Mouse (Mus musculus) midbrain, embryonic 12.5 days (tissue): ENCODE results near the gene Ndufb4. TPM values are rescaled to one million over a fixed set of nuclear protein-coding genes. Genes with fewer than 3 reads are reported as not detected.

Experiments used
- ATAC-seq: fragments of 200-750 bp; cut with Nextera tagmentation; 2 replicates; pipeline ENCODE4 v1.8.0; 2017; ENCODE audit warnings: low read depth, moderate TSS enrichment, moderate library complexity; ENCODE audit not compliant: low FRiP score
- H3K27ac ChIP-seq: fragments of 300-500 bp; sonication (generic); replicated peaks from 2 replicates; pipeline ENCODE4 v1.5.1; 2016; ENCODE audit warnings: mild to moderate bottlenecking
- H3K27me3 ChIP-seq: fragments of 300-500 bp; sonication (generic); 2 replicates; pipeline ENCODE4 v1.6.1; 2016; ENCODE audit warnings: mild to moderate bottlenecking
- H3K36me3 ChIP-seq: fragments of 300-500 bp; sonication (generic); 2 replicates; pipeline ENCODE4 v1.6.1; 2016
- H3K4me1 ChIP-seq: fragments of 300-500 bp; sonication (generic); 2 replicates; pipeline ENCODE4 v1.6.1; 2016
- H3K4me2 ChIP-seq: fragments of 300-500 bp; sonication (generic); replicated peaks from 2 replicates; pipeline ENCODE4 v1.6.1; 2016; ENCODE audit warnings: mild to moderate bottlenecking, moderate library complexity
- H3K4me3 ChIP-seq: fragments of 300-500 bp; sonication (generic); 2 replicates; pipeline ENCODE4 v1.5.1; 2016; ENCODE audit warnings: mild to moderate bottlenecking
- H3K9ac ChIP-seq: fragments of 300-500 bp; sonication (generic); replicated peaks from 2 replicates; pipeline ENCODE4 v1.6.1; 2016; ENCODE audit warnings: mild to moderate bottlenecking, moderate library complexity
- H3K9me3 ChIP-seq: fragments of 300-500 bp; sonication (generic); 2 replicates; pipeline ENCODE4 v1.6.1; 2016; ENCODE audit warnings: mild to moderate bottlenecking
- WGBS: fragments of 180-500 bp; shearing (Covaris S2); methylation state at CpG from one replicate; pipeline ENCODE4 v1.1.7; 2016; 5-methylcytosine and 5-hydroxymethylcytosine counted together
- polyA plus RNA-seq: library from polyadenylated mRNA; unstranded; fragments of >200 nt; fragmentation: Nextera tagmentation; extraction: Ambion mirVana; gene quantifications from 2 replicates; pipeline ENCODE4 v1.2.1, GENCODE M21; 2016

Ndufb4 gene
- polyA plus RNA-seq, 1 experiment from 2014 or later, result 65.8 TPM

DNA sequence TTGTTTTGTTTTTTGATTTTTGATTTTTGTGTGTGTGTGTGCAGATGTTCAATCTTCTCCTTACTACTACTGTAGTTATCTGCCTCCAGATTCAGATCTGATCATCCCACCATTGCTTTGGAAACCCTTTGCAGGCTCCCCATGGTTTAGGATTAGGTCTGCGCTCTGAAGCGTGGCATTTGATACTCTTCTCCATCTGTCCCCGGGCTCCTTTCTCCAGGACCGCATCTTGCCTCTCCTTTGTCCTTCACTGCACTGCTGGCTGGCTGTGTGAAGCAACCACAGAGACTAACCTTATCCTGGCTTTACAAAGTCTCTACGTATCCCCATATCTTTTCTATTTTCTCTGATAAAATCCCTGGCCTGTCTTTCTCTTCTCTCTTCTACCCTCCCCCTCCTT is 31.3 kb downstream of the Ndufb4 start:
- Histone ChIP-seq H3K36me3 (no peaks in the 10 kb centered on the region), H3K27me3 (no peaks in the 10 kb centered on the region), H3K27ac (no peak overlapping the region), H3K9me3 (no peaks in the 10 kb centered on the region), H3K4me2 (no peak overlapping the region), H3K4me1 (0 out of 2 replicates have a peak, but pooled peaks cover 7% of the 10 kb centered on the region), H3K9ac (no peak overlapping the region), H3K4me3 (no peak overlapping the region)
- WGBS, result 12% methylated on average over 5 of the region's 5 CpGs
- no peak for ATAC-seq

DNA sequence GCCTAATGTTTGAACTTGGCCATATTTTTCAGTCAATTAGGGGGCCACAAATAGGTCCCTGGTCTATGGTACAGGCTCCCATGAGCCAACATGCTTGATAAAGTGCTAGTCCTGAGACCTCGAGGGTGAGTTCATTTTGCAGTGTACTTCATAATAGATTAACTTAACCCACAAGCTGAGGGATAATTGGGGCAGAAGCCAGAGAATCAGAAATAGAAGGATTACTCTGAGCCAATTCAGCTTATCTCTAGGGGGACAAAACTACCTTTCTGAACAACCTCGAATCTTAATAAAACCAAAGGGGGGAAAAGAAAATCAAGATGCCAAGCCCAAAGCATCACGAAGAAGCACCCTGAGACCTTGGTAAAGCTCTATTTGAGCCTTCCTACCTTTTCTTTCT is 31.9 kb downstream of the Ndufb4 start:
- Histone ChIP-seq H3K27ac (no peak overlapping the region), H3K27me3 (no peaks in the 10 kb centered on the region), H3K4me2 (no peak overlapping the region), H3K9me3 (no peaks in the 10 kb centered on the region), H3K4me3 (no peak overlapping the region), H3K4me1 (peaks cover 11% of the 10 kb centered on the region; the same call in 1 of the 2 replicates), H3K9ac (no peak overlapping the region), H3K36me3 (no peaks in the 10 kb centered on the region)
- no peak for ATAC-seq
- 43% methylated on average over 3 of the region's 3 CpGs for WGBS

DNA sequence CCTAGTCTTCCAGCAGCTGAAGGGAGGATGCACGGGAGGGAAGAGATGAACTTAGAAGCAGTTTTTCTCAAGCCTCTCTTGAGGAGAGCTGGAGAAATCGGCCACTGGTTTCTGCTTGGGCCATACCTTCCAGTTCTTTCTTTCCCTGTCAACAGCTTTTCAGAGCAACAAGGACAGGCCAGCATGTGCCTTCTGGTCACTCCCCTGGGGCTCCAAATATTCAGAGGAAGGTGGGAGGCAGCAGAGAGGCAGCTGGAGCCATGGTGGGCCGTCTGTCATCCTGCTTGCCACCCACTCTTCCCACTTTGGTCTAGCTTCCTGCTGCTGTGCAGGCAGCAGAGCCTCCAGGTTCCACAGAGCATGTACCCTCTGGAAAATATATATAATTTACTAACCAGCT is 36.6 kb downstream of the Ndufb4 start:
- WGBS, result 37% methylated on average over 3 of the region's 3 CpGs

DNA sequence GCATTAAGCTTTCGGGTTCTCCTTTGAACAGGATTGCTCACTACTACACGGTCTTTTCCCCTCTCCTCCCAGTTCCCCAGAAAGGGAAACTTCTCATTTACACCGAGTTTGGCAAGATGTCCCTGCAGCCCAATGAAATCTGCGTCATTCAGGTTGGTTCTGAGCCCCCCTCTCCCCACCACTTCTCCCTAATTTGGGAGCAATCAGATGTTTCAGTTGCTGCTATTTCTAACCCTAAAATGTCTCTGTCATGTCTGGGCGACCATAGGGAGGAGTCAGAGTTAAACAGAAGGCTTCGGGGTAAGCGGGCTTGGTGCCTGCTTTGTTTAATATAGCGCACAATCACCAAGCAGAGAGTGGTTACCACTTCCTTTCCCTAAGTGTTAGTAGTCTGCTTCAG is 38.1 kb downstream of the Ndufb4 start:
- Histone ChIP-seq H3K4me2 (no peak overlapping the region), H3K9ac (no peak overlapping the region), H3K9me3 (no peaks in the 10 kb centered on the region), H3K27ac (no peak overlapping the region), H3K4me3 (no peak overlapping the region), H3K4me1 (peaks cover 5% of the 10 kb centered on the region; the same call in 1 of the 2 replicates), H3K36me3 (no peaks in the 10 kb centered on the region), H3K27me3 (no peaks in the 10 kb centered on the region)
- WGBS, result 82% methylated on average over 8 of the region's 8 CpGs
- no peak for ATAC-seq

More for the DNA sequence above, 36.6 kb downstream of the Ndufb4 start:
- H3K4me3 ChIP-seq, result no peak overlapping the region
- H3K9ac ChIP-seq, result no peak overlapping the region
- H3K4me2 ChIP-seq, result no peak overlapping the region
- no peak overlapping the region; the same call in 1 of the 2 replicates for H3K27ac ChIP-seq
- peaks cover 5% of the 10 kb centered on the region; the same call in 1 of the 2 replicates for H3K4me1 ChIP-seq
- peak; percentile 23; the same call in 1 of the 2 replicates for ATAC-seq
- no peaks in the 10 kb centered on the region for H3K27me3 ChIP-seq
- H3K9me3 ChIP-seq, result no peaks in the 10 kb centered on the region
- H3K36me3 ChIP-seq, result no peaks in the 10 kb centered on the region

DNA sequence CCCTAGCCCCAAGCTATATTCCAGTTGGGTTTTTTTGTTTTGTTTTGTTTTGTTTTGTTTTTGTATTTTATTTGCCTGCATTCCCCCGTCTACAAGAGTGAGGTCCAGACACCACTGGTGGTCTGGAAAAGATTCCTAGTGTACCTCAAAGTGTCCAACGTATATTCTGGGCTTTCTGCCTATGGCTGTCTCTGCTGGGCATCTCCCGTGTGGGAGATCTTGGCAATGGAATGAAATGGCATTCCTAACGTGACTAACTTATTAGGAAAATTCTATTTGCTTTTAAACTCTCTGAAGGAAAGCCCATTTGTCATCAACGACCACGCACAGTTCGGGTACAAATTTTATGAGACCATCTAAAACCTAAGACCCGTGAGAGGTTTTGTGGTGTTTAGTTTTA is 38.8 kb downstream of the Ndufb4 start:
- no peaks in the 10 kb centered on the region for H3K9me3 ChIP-seq
- no peak overlapping the region for H3K27ac ChIP-seq
- H3K36me3 ChIP-seq, result no peaks in the 10 kb centered on the region
- no peak overlapping the region for H3K9ac ChIP-seq
- no peak overlapping the region for H3K4me2 ChIP-seq
- ATAC-seq, result no peak
- no peaks in the 10 kb centered on the region for H3K27me3 ChIP-seq
- H3K4me3 ChIP-seq, result no peak overlapping the region
- 85% methylated on average over 8 of the region's 8 CpGs for WGBS
- peaks cover 5% of the 10 kb centered on the region; the same call in 1 of the 2 replicates for H3K4me1 ChIP-seq

DNA sequence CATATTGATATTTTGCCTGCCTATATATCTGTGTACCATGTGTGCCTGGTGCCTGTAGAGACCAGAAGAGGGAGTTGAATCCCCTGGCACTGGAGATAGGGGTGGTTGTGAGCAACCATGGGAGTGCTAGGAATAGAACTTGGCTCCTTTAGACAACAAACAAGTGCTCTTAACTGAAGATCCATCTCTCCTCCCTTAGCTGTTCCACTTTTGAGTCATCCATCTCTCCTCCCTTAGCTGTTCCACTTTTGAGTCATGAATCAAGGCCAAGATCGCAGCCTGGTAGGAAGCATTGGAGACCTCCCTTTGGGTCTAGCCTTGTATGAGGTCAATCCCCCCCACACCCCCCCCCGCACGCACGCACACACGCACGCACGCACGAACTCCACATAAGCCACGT is 39.7 kb downstream of the Ndufb4 start:
- Histone ChIP-seq H3K36me3 (no peaks in the 10 kb centered on the region), H3K4me3 (no peak overlapping the region), H3K27ac (no peak overlapping the region), H3K27me3 (no peaks in the 10 kb centered on the region), H3K9me3 (no peaks in the 10 kb centered on the region), H3K4me1 (peaks cover 5% of the 10 kb centered on the region; the same call in 1 of the 2 replicates), H3K4me2 (no peak overlapping the region), H3K9ac (no peak overlapping the region)
- WGBS, result 94% methylated on average over 9 of the region's 9 CpGs
- ATAC-seq, result no peak

DNA sequence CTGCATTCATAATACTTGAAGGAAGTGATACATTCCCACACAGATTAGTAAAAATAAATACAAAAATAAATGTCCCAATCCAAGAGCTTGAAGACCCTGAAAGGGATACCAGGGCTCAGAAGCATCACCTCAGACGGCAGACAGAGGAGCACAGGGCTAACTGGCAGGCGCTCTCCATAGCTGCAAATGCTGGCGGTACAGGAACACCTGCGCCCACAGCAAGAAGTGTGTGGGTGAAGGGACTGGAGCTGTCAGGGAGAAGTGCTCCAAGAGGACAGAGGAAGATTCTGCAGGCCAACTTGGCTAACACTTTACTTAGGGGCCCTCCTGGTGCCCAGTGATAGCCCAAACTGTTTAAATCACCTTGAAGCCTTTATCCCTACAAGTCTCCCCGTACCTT is 42.2 kb downstream of the Ndufb4 start:
- H3K9me3 ChIP-seq, result no peaks in the 10 kb centered on the region
- H3K4me2 ChIP-seq, result no peak overlapping the region
- no peak overlapping the region for H3K4me3 ChIP-seq
- H3K9ac ChIP-seq, result no peak overlapping the region
- H3K27ac ChIP-seq, result no peak overlapping the region
- ATAC-seq, result no peak
- H3K4me1 ChIP-seq, result no peaks in the 10 kb centered on the region
- WGBS, result 94% methylated on average over 5 of the region's 5 CpGs
- no peaks in the 10 kb centered on the region for H3K36me3 ChIP-seq
- H3K27me3 ChIP-seq, result no peaks in the 10 kb centered on the region

DNA sequence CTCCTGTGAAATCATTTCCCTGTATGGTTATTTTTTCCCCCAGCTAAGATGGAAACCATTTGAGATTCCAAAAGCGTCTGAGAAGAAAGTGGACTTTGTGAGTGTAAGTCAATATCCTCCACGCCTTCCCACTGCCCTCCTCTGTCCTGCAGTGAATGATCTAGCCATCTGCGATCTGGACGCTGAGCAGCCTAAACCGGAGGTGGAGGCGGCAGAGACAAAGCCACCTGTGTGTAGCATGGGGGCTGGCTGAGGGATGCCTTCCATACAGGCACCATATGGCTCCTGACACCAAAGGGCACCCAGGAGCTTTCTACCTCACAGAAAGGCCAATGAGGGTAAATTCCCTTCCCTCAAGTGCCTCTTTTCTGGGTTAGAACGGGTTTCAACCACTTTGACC is 43.2 kb downstream of the Ndufb4 start:
- no peak for ATAC-seq
- Histone ChIP-seq H3K4me1 (no peaks in the 10 kb centered on the region), H3K9ac (no peak overlapping the region), H3K27ac (no peak overlapping the region), H3K4me3 (no peak overlapping the region), H3K4me2 (no peak overlapping the region), H3K36me3 (no peaks in the 10 kb centered on the region), H3K27me3 (no peaks in the 10 kb centered on the region), H3K9me3 (no peaks in the 10 kb centered on the region)
- WGBS, result 87% methylated on average over 7 of the region's 7 CpGs

DNA sequence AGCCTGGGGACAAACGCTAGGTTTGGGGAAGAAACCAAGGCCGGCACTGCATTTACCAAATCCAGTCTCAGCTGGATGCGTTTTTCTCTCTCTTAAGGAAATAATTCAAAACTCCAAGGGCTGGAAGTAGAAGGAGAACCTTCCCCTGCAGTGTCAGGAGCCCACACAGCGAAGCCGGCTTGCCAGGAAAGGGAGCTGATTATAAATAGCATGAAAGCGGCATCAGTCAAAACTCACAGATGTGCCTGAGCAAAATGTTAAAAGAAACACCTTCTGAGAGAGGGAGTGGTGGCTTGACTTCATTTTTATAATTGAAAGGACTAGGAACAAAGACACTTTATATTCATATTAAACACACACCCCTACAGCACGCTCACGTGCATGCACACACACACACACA is 43.9 kb downstream of the Ndufb4 start:
- 83% methylated on average over 8 of the region's 8 CpGs for WGBS
- no peaks in the 10 kb centered on the region for H3K27me3 ChIP-seq
- no peaks in the 10 kb centered on the region for H3K9me3 ChIP-seq
- no peak overlapping the region for H3K4me2 ChIP-seq
- no peak overlapping the region for H3K9ac ChIP-seq
- no peaks in the 10 kb centered on the region for H3K4me1 ChIP-seq
- H3K4me3 ChIP-seq, result no peak overlapping the region
- H3K36me3 ChIP-seq, result no peaks in the 10 kb centered on the region
- no peak overlapping the region for H3K27ac ChIP-seq
- ATAC-seq, result no peak

DNA sequence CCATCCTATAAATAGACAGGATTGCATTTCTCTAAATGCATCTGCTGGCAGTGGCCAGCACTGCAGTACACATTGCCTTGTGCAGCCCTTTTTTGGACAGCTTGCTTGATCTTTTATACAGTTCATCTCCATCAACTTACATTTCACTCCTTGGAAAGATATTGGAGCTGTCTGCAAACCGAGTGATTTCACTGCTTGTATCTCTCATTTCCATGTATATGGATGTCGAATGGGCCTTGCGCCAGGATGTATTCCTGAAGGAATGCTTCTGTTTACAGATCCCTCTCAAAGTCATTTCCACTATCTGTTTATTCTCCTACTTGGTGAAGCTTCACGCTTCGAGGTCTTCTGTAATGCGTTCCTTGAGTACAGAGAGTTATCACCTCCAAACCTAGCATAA is 50.0 kb downstream of the Ndufb4 start:
- Histone ChIP-seq H3K4me3 (no peak overlapping the region), H3K4me2 (no peak overlapping the region), H3K27me3 (no peaks in the 10 kb centered on the region), H3K4me1 (no peaks in the 10 kb centered on the region), H3K9me3 (no peaks in the 10 kb centered on the region), H3K9ac (no peak overlapping the region), H3K36me3 (no peaks in the 10 kb centered on the region), H3K27ac (no peak overlapping the region)
- no peak for ATAC-seq
- WGBS, result 87% methylated on average over 6 of the region's 6 CpGs

DNA sequence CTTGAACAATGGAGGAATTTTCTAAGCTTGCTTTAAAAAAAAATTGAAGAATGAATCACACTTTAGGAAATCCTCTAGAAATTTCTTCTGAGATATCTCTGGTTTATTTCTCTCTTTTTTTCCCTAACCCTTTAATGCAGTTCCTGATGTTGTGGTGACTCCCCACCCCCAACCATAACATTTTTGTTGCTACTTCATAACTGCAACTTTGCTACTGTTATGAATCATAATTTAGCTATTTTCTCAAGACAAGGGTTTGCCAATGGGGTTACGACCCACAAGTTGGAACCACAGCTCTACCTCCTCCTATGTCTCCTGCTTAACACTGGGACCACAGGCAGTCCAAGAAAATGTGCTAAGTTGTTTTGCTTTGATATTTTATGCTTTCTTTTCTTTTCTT is 50.8 kb downstream of the Ndufb4 start:
- H3K4me2 ChIP-seq, result no peak overlapping the region
- no peak overlapping the region for H3K9ac ChIP-seq
- no peaks in the 10 kb centered on the region for H3K9me3 ChIP-seq
- no peak overlapping the region for H3K4me3 ChIP-seq
- H3K27ac ChIP-seq, result no peak overlapping the region
- H3K36me3 ChIP-seq, result no peaks in the 10 kb centered on the region
- H3K4me1 ChIP-seq, result no peaks in the 10 kb centered on the region
- ATAC-seq, result no peak
- no peaks in the 10 kb centered on the region for H3K27me3 ChIP-seq
- 88% methylated on average over 1 of the region's 1 CpGs for WGBS

DNA sequence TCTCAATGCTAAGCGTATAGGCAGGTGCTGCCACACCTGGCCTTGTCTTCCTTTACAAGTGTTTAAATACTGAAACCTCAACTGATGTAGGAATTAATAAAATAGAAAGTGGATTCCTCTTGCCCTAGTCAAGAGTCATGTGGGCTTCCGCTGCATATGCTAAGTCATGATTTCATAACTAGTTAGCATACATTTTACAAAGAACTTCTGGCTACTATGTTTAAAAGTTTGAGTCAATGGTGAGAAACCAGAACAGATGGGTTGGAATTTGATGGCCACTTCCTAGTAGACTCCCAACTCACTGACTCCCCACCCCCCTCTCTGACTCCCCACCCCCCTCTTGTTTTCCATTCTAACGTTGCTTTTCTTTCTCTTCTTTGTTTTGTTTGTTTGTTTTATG is 54.9 kb downstream of the Ndufb4 start:
- H3K9me3 ChIP-seq, result no peaks in the 10 kb centered on the region
- no peak overlapping the region for H3K4me2 ChIP-seq
- H3K27me3 ChIP-seq, result no peaks in the 10 kb centered on the region
- H3K4me3 ChIP-seq, result no peak overlapping the region
- H3K36me3 ChIP-seq, result no peaks in the 10 kb centered on the region
- no peak for ATAC-seq
- WGBS, result 83% methylated on average over 3 of the region's 3 CpGs
- H3K4me1 ChIP-seq, result no peaks in the 10 kb centered on the region
- H3K27ac ChIP-seq, result no peak overlapping the region
- no peak overlapping the region for H3K9ac ChIP-seq

DNA sequence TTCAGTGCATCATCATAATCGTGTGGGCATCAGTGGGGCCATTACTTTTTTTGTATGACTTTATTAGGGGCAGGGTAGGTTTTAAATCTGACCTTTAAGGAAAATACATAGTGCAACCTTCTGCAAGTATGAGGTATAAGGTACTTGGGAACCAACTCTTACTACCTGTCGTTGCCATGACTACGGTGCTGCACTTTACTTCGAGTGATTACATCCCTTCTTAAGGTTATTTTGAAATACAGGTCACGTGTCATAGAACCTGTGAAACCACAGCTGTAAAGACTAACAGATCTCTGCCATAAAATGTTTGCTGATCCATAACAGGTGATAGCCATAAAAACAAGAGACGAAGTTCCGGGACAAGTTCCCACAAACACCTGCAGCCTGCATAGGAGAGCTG is 55.8 kb downstream of the Ndufb4 start:
- Histone ChIP-seq H3K27me3 (no peaks in the 10 kb centered on the region), H3K4me1 (no peaks in the 10 kb centered on the region), H3K27ac (no peak overlapping the region), H3K9me3 (no peaks in the 10 kb centered on the region), H3K9ac (no peak overlapping the region), H3K36me3 (no peaks in the 10 kb centered on the region), H3K4me3 (no peak overlapping the region), H3K4me2 (no peak overlapping the region)
- WGBS, result 89% methylated on average over 7 of the region's 7 CpGs
- ATAC-seq, result no peak
